Mouse (Mus musculus) embryonic fibroblast, embryonic 13.5 days (primary cell): ENCODE data around the gene Prr12. TPM values are rescaled to one million over a fixed set of nuclear protein-coding genes. Genes with fewer than 3 reads are reported as not detected.

ENCODE experiments used
- H3K27ac ChIP-seq: 2 replicates; pipeline ENCODE4 v1.5.1; 2012; ENCODE audit warnings: low read length, control low read depth, inconsistent platforms; ENCODE audit not compliant: insufficient read depth
- H3K4me1 ChIP-seq: 2 replicates; pipeline ENCODE4 v1.6.1; 2011; ENCODE audit warnings: low read length; ENCODE audit not compliant: control insufficient read depth, insufficient read depth
- H3K4me3 ChIP-seq: 2 replicates; pipeline ENCODE4 v1.5.1; 2011; ENCODE audit warnings: mild to moderate bottlenecking, control low read depth, low read length; ENCODE audit not compliant: insufficient read depth
- CTCF ChIP-seq: IDR thresholded peaks from 2 replicates; pipeline ENCODE4 v1.5.1; 2011; ENCODE audit warnings: mild to moderate bottlenecking, control low read depth, low read length, moderate library complexity, borderline replicate concordance; ENCODE audit not compliant: insufficient read depth
- POLR2A ChIP-seq: IDR thresholded peaks from 2 replicates; pipeline ENCODE4 v1.6.1; 2011; ENCODE audit warnings: low read depth, mild to moderate bottlenecking, control low read depth, low read length, moderate library complexity
- polyA plus RNA-seq: library from polyadenylated mRNA; stranded (reverse); fragments of >200 nt; gene quantifications from 2 replicates; pipeline ENCODE4 v1.2.4, GENCODE M21; 2011; ENCODE audit warnings: low read depth; ENCODE audit not compliant: missing spikeins, insufficient read length

The Prr12 gene
- polyA plus RNA-seq, 1 experiment: 15.4 TPM

GRCm38 (mm10) chr7:45068000-45068318, 15.3 kb upstream of the Prr12 start:
- Histone ChIP-seq H3K4me3 (no peak overlapping the region), H3K27ac (no peak overlapping the region), H3K4me1 (0 out of 2 replicates have a peak, but pooled peaks cover 3% of the 10 kb centered on the region)
- TF ChIP-seq CTCF: peak; percentile 88
- TF ChIP-seq POLR2A: no peak

GRCm38 (mm10) chr7:45067190-45067999, 14.7 kb upstream of the Prr12 start:
- 0 out of 2 replicates have a peak, but pooled peaks cover 3% of the 10 kb centered on the region for H3K4me1 ChIP-seq
- no peak overlapping the region for H3K27ac ChIP-seq
- no peak overlapping the region for H3K4me3 ChIP-seq
- TF ChIP-seq CTCF (no peak), POLR2A (no peak)

DNA sequence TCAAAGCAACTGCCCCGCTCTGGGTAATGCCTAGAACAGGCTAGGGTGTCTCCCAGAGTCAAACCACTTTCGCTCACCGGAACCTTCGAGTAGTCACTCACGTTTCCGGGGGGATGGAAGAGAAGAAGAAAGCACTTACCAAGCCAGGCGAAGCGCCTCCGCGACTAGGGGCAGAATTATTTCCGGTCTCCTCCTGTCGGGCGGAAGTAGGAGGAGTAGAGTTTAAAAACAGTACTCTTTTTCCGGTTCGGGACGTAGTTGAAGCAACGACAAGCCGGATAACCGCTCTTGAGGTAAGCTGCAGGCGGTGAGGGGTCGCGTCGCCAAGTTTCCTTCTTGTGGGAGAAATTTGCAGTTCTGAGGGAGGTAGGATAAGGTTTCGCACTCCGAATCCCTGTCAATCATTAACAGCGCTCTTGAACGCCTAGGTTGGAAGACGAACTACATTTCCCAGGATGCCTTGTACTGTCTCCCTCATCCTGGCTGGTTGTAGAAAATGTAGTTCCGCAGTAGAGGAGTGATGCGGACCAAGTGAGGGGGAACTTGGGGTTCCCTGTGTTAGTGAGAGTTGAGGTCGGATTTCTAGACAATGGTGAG, 9.7 kb upstream of the Prr12 start, which contains the start of the genes Nosip and Prrg2:
Nosip (plus strand) TSS at position 191 of the 597 bp plus-strand sequence.
Prrg2 (minus strand) TSS at position 439 of the 597 bp plus-strand sequence.
- H3K27ac ChIP-seq: peak within 1 kb of the TSS; percentile 94
- peaks cover 7% of the 10 kb centered on the region for H3K4me1 ChIP-seq
- H3K4me3 ChIP-seq: peak within 1 kb of the TSS; percentile 92
- TF ChIP-seq CTCF (no peak), POLR2A (peak; percentile 80)

DNA sequence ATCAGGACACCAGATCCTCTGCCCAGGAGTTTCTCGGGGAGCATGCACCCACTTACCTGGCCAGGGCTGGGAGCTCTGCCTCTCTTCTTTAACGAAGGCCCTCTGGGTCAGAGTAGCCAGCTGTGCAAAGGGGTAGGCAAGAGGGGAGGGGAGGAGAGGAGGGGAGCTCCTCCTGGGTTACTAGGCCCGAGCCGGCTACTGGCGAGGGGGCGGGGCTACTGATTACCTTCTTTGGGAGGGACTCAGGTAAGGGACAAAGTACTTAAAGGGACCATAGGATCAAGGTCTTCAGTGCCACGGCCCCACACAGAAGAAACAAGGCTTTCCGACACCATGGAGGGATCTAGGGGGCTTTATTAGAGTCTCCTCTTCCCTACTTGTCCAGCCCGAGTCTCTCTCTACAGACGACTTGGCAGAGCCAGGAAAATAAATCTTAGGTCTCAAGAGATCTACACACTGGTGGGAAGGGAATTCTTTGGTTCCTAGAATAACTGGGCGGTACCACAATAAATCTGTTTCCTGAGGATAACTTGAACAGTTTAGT, 8.9 kb upstream of the Prr12 start:
- peak overlapping the region; percentile 33 for H3K4me3 ChIP-seq
- peaks cover 7% of the 10 kb centered on the region for H3K4me1 ChIP-seq
- TF ChIP-seq POLR2A: no peak
- TF ChIP-seq CTCF: no peak
- peak overlapping the region; percentile 45 for H3K27ac ChIP-seq

DNA sequence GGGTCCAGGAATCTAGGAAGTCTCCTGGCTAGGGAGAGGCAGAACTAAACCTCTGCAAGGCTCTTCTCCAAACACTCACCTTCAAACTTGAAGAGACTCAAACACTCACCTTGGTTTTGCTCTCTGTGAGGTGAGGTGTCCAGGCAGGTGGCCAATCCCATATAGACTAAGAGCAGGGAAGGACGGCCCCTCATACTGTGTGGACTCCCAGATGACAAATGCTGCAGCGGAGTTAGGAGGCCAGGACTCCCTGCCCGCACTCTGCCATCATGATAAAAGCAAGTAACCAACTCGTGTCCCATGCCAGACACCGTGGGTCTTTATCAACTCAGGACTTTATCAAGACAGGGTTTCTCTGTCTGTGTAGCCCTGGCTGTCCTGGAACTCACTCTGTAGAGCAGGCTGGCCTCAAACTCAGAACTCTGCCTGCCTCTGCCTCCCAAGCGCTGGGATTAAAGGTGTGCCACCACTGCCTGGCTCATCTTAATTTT, 8.0 kb upstream of the Prr12 start:
- Histone ChIP-seq H3K4me3 (no peak overlapping the region), H3K4me1 (peaks cover 7% of the 10 kb centered on the region), H3K27ac (no peak overlapping the region)
- TF ChIP-seq CTCF (no peak), POLR2A (no peak)

GRCm38 (mm10) chr7:45058607-45059571, 6.2 kb upstream of the Prr12 start:
- H3K27ac ChIP-seq: no peak overlapping the region
- peaks cover 4% of the 10 kb centered on the region for H3K4me1 ChIP-seq
- no peak for TF ChIP-seq CTCF
- TF ChIP-seq POLR2A: no peak
- H3K4me3 ChIP-seq: no peak overlapping the region

DNA sequence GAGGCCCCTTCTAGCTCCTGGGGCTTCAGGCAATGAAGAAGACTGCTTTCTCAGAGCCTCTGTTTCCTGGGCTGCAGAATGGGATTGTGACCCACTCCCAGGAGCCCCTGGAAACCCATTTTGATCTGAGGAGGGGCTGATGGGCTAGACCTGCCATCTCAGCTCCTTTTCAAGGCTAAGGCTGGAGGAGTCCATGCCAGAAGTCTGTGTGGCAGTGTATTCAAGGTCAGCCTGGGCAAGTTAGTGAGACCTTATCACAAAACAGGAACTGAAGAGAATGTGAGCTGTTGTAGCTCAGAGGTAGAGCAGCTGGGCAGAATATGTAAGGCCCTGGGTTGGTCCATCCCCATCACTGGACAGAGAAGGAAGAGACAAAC, 4.3 kb upstream of the Prr12 start:
- peaks cover 4% of the 10 kb centered on the region for H3K4me1 ChIP-seq
- TF ChIP-seq CTCF (no peak), POLR2A (no peak)

DNA sequence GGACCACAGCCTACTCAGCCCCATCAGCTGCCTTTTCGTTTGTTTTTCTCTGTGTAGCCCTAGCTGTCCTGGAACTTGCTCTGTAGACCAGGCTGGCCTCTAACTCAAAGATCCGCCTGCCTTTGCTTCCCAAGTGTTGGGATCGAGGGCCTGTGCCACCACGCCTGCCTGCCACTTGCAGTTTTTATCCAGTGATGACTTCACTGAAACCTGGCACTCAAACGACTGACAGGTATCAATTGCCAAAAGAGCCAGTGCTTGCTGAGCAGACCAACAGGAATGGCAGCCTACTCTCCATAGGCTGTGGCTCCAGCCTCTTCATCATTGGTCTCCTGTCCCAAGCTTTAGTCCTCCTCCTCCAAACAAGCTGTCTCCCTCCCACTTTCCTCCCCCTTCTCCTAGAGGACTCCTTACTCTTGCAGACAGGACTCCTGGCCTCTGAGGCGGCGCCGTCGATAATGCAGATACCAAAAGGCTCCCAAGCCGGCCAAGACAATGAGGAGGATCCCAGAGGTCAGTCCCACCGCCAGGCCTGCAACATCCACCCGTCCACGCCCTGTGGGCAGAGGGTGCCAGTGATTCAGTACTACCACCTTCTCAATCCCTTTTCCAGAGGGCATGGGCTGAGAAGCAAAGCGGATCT, 3.8 kb upstream of the Prr12 start:
- Histone ChIP-seq H3K4me1 (peaks cover 4% of the 10 kb centered on the region), H3K4me3 (no peak overlapping the region), H3K27ac (no peak overlapping the region)
- TF ChIP-seq CTCF (no peak), POLR2A (no peak)

More for the DNA sequence above, 4.3 kb upstream of the Prr12 start:
- no peak overlapping the region for H3K4me3 ChIP-seq
- no peak overlapping the region for H3K27ac ChIP-seq

- Histone ChIP-seq H3K4me3 (peak overlapping the region; percentile 54), H3K27ac (peak overlapping the region; percentile 93), H3K4me1 (no peaks in the 10 kb centered on the region)
- TF ChIP-seq CTCF (no peak), POLR2A (peak; percentile 95)
Measured at GRCm38 (mm10) chr7:45053931-45054510, 1.3 kb upstream of the Prr12 start.
